7 mouse cellular contexts compared by ENCODE assay signal in the genomic region with DNA sequence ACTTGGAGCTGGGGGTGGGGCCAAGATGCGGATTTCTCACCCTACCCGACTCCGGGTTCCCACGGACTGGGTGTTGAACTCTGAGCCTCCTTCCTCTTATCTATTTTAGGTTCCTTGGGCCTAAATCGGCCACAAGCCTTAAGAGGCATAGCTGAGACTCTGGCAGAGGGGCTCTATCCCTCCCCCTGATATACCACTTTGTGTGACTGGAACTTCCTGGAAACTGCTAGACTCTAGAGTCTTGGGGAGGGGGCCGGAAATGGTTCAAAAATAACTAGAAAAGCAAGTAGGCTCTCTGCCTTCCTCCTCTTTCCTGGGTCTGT. TPM values are rescaled to one million over a fixed set of nuclear protein-coding genes. Genes with fewer than 3 reads are reported as not detected.
DNase-seq lines count a peak whose midpoint lies in the region; ATAC-seq and TF ChIP-seq lines count a peak whose summit lies in the region.

No protein-coding gene starts in this region.

- no peak for DNase-seq in ES-E14 (ENCODE audit: low read depth, low spot score)
- DNase-seq in hindbrain, embryonic 10.5 days (ENCODE audit: low spot score), result peak; percentile 31
- DNase-seq in thymus, postnatal 0 days (ENCODE audit: low spot score), result peak; percentile 79

- H3K9ac ChIP-seq in ES-E14 (ENCODE audit: insufficient read depth, low read depth, low read length, poor library complexity, severe bottlenecking), result peak overlapping the region; percentile 10; the same call in 1 of the 2 replicates
- H3K9ac ChIP-seq in embryonic facial prominence, embryonic 15.5 days, result peak overlapping the region; percentile 68
- H3K9ac ChIP-seq in limb, embryonic 12.5 days (replicated peaks), result peak overlapping the region; percentile 75
- H3K9ac ChIP-seq in midbrain, embryonic 13.5 days (replicated peaks), result peak overlapping the region; percentile 80

- WGBS in embryonic facial prominence, embryonic 15.5 days, result 12% methylated on average over 6 of the region's 6 CpGs
- 18% methylated on average over 6 of the region's 6 CpGs for WGBS in hindbrain, embryonic 10.5 days
- WGBS in limb, embryonic 12.5 days, result 16% methylated on average over 6 of the region's 6 CpGs
- WGBS in midbrain, embryonic 13.5 days, result 20% methylated on average over 6 of the region's 6 CpGs

- H3K36me3 ChIP-seq in C2C12 (ENCODE audit: control insufficient read depth, insufficient read depth) (no peaks in the 10 kb centered on the region), ES-E14 (ENCODE audit: control insufficient read depth, insufficient read depth, low read length, poor library complexity, severe bottlenecking) (no peaks in the 10 kb centered on the region)
- H3K36me3 ChIP-seq in embryonic facial prominence, embryonic 15.5 days, result no peaks in the 10 kb centered on the region
- H3K36me3 ChIP-seq in hindbrain, embryonic 10.5 days, result peaks cover 15% of the 10 kb centered on the region; the same call in 1 of the 2 replicates
- H3K36me3 ChIP-seq in limb, embryonic 12.5 days, result peaks cover 17% of the 10 kb centered on the region
- H3K36me3 ChIP-seq in midbrain, embryonic 13.5 days, result 0 out of 2 replicates have a peak, but pooled peaks cover 3% of the 10 kb centered on the region

- no peak for ATAC-seq in embryonic facial prominence, embryonic 15.5 days (ENCODE audit: insufficient number of reproducible peaks, low FRiP score, low TSS enrichment, low read depth)
- no peak for ATAC-seq in limb, embryonic 12.5 days (ENCODE audit: insufficient number of reproducible peaks, insufficient read depth, low FRiP score, low TSS enrichment, low read depth)
- ATAC-seq in midbrain, embryonic 13.5 days, result no peak

- peak overlapping the region; percentile 85 for H3K4me2 ChIP-seq in embryonic facial prominence, embryonic 15.5 days (replicated peaks)
- H3K4me2 ChIP-seq in limb, embryonic 12.5 days, result peak overlapping the region; percentile 88
- H3K4me2 ChIP-seq in midbrain, embryonic 13.5 days (replicated peaks), result peak overlapping the region; percentile 93

- TF ChIP-seq CTCF in C2C12 (IDR thresholded peaks at IDR 0.05; ENCODE audit: control insufficient read depth, insufficient read depth, insufficient read length), result no peak

- H3K9me3 ChIP-seq in ES-E14 (ENCODE audit: control insufficient read depth, insufficient read depth, low read depth, low read length), result no peaks in the 10 kb centered on the region
- H3K9me3 ChIP-seq in embryonic facial prominence, embryonic 15.5 days (replicated peaks), result no peaks in the 10 kb centered on the region
- no peaks in the 10 kb centered on the region for H3K9me3 ChIP-seq in hindbrain, embryonic 10.5 days
- H3K9me3 ChIP-seq in limb, embryonic 12.5 days, result no peaks in the 10 kb centered on the region
- no peaks in the 10 kb centered on the region for H3K9me3 ChIP-seq in midbrain, embryonic 13.5 days

- no peaks in the 10 kb centered on the region for H3K27me3 ChIP-seq in C2C12 (ENCODE audit: control insufficient read depth, insufficient read depth, insufficient read length)
- H3K27me3 ChIP-seq in embryonic facial prominence, embryonic 15.5 days, result no peaks in the 10 kb centered on the region
- no peaks in the 10 kb centered on the region for H3K27me3 ChIP-seq in hindbrain, embryonic 10.5 days (ENCODE audit: insufficient read depth, poor library complexity, severe bottlenecking)
- no peaks in the 10 kb centered on the region for H3K27me3 ChIP-seq in limb, embryonic 12.5 days
- H3K27me3 ChIP-seq in midbrain, embryonic 13.5 days, result no peaks in the 10 kb centered on the region

- H3K4me1 ChIP-seq in ES-E14 (ENCODE audit: control insufficient read depth in 2 of 2, insufficient read depth in 2 of 2, low read length in 2 of 2, poor library complexity in 1 of 2), result peaks cover 4 to 13% of the 10 kb centered on the region in 2 experiments
- peaks cover 19% of the 10 kb centered on the region for H3K4me1 ChIP-seq in embryonic facial prominence, embryonic 15.5 days
- H3K4me1 ChIP-seq in hindbrain, embryonic 10.5 days (replicated peaks), result peaks cover 23% of the 10 kb centered on the region
- H3K4me1 ChIP-seq in limb, embryonic 12.5 days (replicated peaks), result peaks cover 16% of the 10 kb centered on the region
- H3K4me1 ChIP-seq in midbrain, embryonic 13.5 days (replicated peaks), result peaks cover 24% of the 10 kb centered on the region

- H3K27ac ChIP-seq in ES-E14 (ENCODE audit: insufficient read depth, low read depth, low read length, poor library complexity, severe bottlenecking), result no peak overlapping the region
- H3K27ac ChIP-seq in embryonic facial prominence, embryonic 15.5 days (replicated peaks), result 0 out of 2 replicates have a peak overlapping the region, but pooled peaks have one; percentile 60
- H3K27ac ChIP-seq in hindbrain, embryonic 10.5 days, result peak overlapping the region; percentile 88
- H3K27ac ChIP-seq in limb, embryonic 12.5 days, result no peak overlapping the region
- H3K27ac ChIP-seq in midbrain, embryonic 13.5 days, result no peak overlapping the region

- in situ Hi-C loops in ES-E14 (cut with MboI; ENCODE audit: low sequenced_read_pairs in 2 of 2, unreplicated experiment in 2 of 2), result no loop called here

- peak overlapping the region; percentile 70 for H3ac ChIP-seq in C2C12 (ENCODE audit: control insufficient read depth, insufficient read length, low read depth)

- peaks cover 47% of the 10 kb centered on the region for H3K79me3 ChIP-seq in C2C12 (ENCODE audit: low read depth)

- H3K79me2 ChIP-seq in C2C12 (ENCODE audit: control insufficient read depth, insufficient read depth), result peaks cover 57% of the 10 kb centered on the region

- H3K4me3 ChIP-seq in C2C12 (ENCODE audit: insufficient read depth, poor library complexity, severe bottlenecking) (peak overlapping the region; percentile 55), ES-E14 (ENCODE audit: insufficient read depth in 1 of 2, low read depth in 1 of 2, low read length in 2 of 2, poor library complexity in 1 of 2, severe bottlenecking in 1 of 2) (peak overlapping the region; percentile 74 to 83)
- H3K4me3 ChIP-seq in embryonic facial prominence, embryonic 15.5 days (replicated peaks), result peak overlapping the region; percentile 65
- H3K4me3 ChIP-seq in hindbrain, embryonic 10.5 days, result peak overlapping the region; percentile 87
- peak overlapping the region; percentile 71 for H3K4me3 ChIP-seq in limb, embryonic 12.5 days (replicated peaks)
- H3K4me3 ChIP-seq in midbrain, embryonic 13.5 days (replicated peaks), result peak overlapping the region; percentile 78

TF ChIP-seq in C2C12, 6 proteins besides CTCF, POLR2A, EP300 and RAD21 (continues in another document):
- no peak for TF ChIP-seq MYOD1 (IDR thresholded peaks at IDR 0.05; ENCODE audit: control insufficient read depth, insufficient read length, low read depth)

RNA-seq across cellular contexts. Expression of a gene that starts 1.0 kb away (rescaled TPM):
- 221 TPM for polyA plus RNA-seq in C2C12 (2012; fragmentation: generic; extraction: Trizol)
- 46.0 and 73.1 TPM in 2 replicates for total RNA-seq in ES-E14 (2012; rRNA removed)
- 133 and 143 TPM in 2 replicates for polyA plus RNA-seq in embryonic facial prominence, embryonic 15.5 days (2015; fragmentation: Nextera tagmentation; extraction: Ambion mirVana)
- 68.7 and 75.7 TPM in 2 replicates for polyA plus RNA-seq in hindbrain, embryonic 10.5 days (2016; fragmentation: Nextera tagmentation; extraction: Ambion mirVana)
- 103 and 110 TPM in 2 replicates for polyA plus RNA-seq in limb, embryonic 12.5 days (2016; fragmentation: Nextera tagmentation; extraction: Ambion mirVana)
- 61.6 and 63.1 TPM in 2 replicates for polyA plus RNA-seq in midbrain, embryonic 13.5 days (2015; fragmentation: Nextera tagmentation; extraction: Ambion mirVana)
- 161 and 167 TPM in 2 replicates for polyA plus RNA-seq in thymus, postnatal 0 days (2015; fragmentation: Nextera tagmentation; extraction: Ambion mirVana)

RNA-seq across cellular contexts. Expression of a gene that starts 9.3 kb away (rescaled TPM):
- polyA plus RNA-seq in C2C12 (2012; fragmentation: generic; extraction: Trizol), result not detected
- 9.8 and 17.1 TPM in 2 replicates for total RNA-seq in ES-E14 (2012; rRNA removed)
- 38.1 and 46.9 TPM in 2 replicates for polyA plus RNA-seq in embryonic facial prominence, embryonic 15.5 days (2015; fragmentation: Nextera tagmentation; extraction: Ambion mirVana)
- 4.8 and 14.6 TPM in 2 replicates for polyA plus RNA-seq in hindbrain, embryonic 10.5 days (2016; fragmentation: Nextera tagmentation; extraction: Ambion mirVana)
- polyA plus RNA-seq in limb, embryonic 12.5 days (2016; fragmentation: Nextera tagmentation; extraction: Ambion mirVana), result 9.0 and 9.5 TPM in 2 replicates
- polyA plus RNA-seq in midbrain, embryonic 13.5 days (2015; fragmentation: Nextera tagmentation; extraction: Ambion mirVana), result 0.23 and 0.34 TPM in 2 replicates
- polyA plus RNA-seq in thymus, postnatal 0 days (2015; fragmentation: Nextera tagmentation; extraction: Ambion mirVana), result 20.2 and 21.0 TPM in 2 replicates

RNA-seq across cellular contexts. Expression of a gene that starts 30.3 kb away (rescaled TPM):
- polyA plus RNA-seq in C2C12 (2012; fragmentation: generic; extraction: Trizol), result 49.4 TPM
- 9.6 and 12.7 TPM in 2 replicates for total RNA-seq in ES-E14 (2012; rRNA removed)
- 57.8 and 63.0 TPM in 2 replicates for polyA plus RNA-seq in embryonic facial prominence, embryonic 15.5 days (2015; fragmentation: Nextera tagmentation; extraction: Ambion mirVana)
- 58.4 and 73.5 TPM in 2 replicates for polyA plus RNA-seq in hindbrain, embryonic 10.5 days (2016; fragmentation: Nextera tagmentation; extraction: Ambion mirVana)
- 46.1 and 46.9 TPM in 2 replicates for polyA plus RNA-seq in limb, embryonic 12.5 days (2016; fragmentation: Nextera tagmentation; extraction: Ambion mirVana)
- polyA plus RNA-seq in midbrain, embryonic 13.5 days (2015; fragmentation: Nextera tagmentation; extraction: Ambion mirVana), result 79.6 and 81.3 TPM in 2 replicates
- 216 and 234 TPM in 2 replicates for polyA plus RNA-seq in thymus, postnatal 0 days (2015; fragmentation: Nextera tagmentation; extraction: Ambion mirVana)

RNA-seq across cellular contexts. Expression of a gene that starts 33.7 kb away (rescaled TPM):
- polyA plus RNA-seq in C2C12 (2012; fragmentation: generic; extraction: Trizol), result 29.3 TPM
- total RNA-seq in ES-E14 (2012; rRNA removed), result 81.6 and 108 TPM in 2 replicates
- 18.2 and 19.0 TPM in 2 replicates for polyA plus RNA-seq in embryonic facial prominence, embryonic 15.5 days (2015; fragmentation: Nextera tagmentation; extraction: Ambion mirVana)
- 17.6 and 19.4 TPM in 2 replicates for polyA plus RNA-seq in hindbrain, embryonic 10.5 days (2016; fragmentation: Nextera tagmentation; extraction: Ambion mirVana)
- polyA plus RNA-seq in limb, embryonic 12.5 days (2016; fragmentation: Nextera tagmentation; extraction: Ambion mirVana), result 18.1 and 22.2 TPM in 2 replicates
- polyA plus RNA-seq in midbrain, embryonic 13.5 days (2015; fragmentation: Nextera tagmentation; extraction: Ambion mirVana), result 20.3 and 21.6 TPM in 2 replicates
- polyA plus RNA-seq in thymus, postnatal 0 days (2015; fragmentation: Nextera tagmentation; extraction: Ambion mirVana), result 17.9 and 25.1 TPM in 2 replicates

RNA-seq across cellular contexts. Expression of a gene that starts 46.2 kb away (rescaled TPM):
- 66.6 TPM for polyA plus RNA-seq in C2C12 (2012; fragmentation: generic; extraction: Trizol)
- 159 and 200 TPM in 2 replicates for total RNA-seq in ES-E14 (2012; rRNA removed)
- polyA plus RNA-seq in embryonic facial prominence, embryonic 15.5 days (2015; fragmentation: Nextera tagmentation; extraction: Ambion mirVana), result 179 and 180 TPM in 2 replicates
- 270 and 300 TPM in 2 replicates for polyA plus RNA-seq in hindbrain, embryonic 10.5 days (2016; fragmentation: Nextera tagmentation; extraction: Ambion mirVana)
- polyA plus RNA-seq in limb, embryonic 12.5 days (2016; fragmentation: Nextera tagmentation; extraction: Ambion mirVana), result 312 and 313 TPM in 2 replicates
- polyA plus RNA-seq in midbrain, embryonic 13.5 days (2015; fragmentation: Nextera tagmentation; extraction: Ambion mirVana), result 312 and 327 TPM in 2 replicates
- 138 TPM in 2 replicates for polyA plus RNA-seq in thymus, postnatal 0 days (2015; fragmentation: Nextera tagmentation; extraction: Ambion mirVana)

Comparison
In these comparisons a context has a peak if more than half of its experiments do, and no peak if none do; other contexts are left out.
1. H3K27ac ChIP-seq: peak in embryonic facial prominence, embryonic 15.5 days (single experiment) and hindbrain, embryonic 10.5 days (single experiment); none in ES-E14 (single experiment), limb, embryonic 12.5 days (single experiment) and midbrain, embryonic 13.5 days (single experiment).
2. H3K9ac ChIP-seq: peak in every context shown above with its lines; median percentile 80 in midbrain, embryonic 13.5 days; 75 in limb, embryonic 12.5 days; 68 in embryonic facial prominence, embryonic 15.5 days; 10 in ES-E14.
3. Peak in every context shown above with its lines, with median percentiles within 50 percentile points of each other: H3K4me3 ChIP-seq and H3K4me2 ChIP-seq.